Mouse (Mus musculus): Measurements from ENCODE around the gene Serpinb5.
"Not testable (repeated sequence)": the region's sequence is repeated elsewhere in the genome, so short reads cannot be mapped to it uniquely, and the experiment has no call there.

Gene Serpinb5

GRCm38 (mm10) chr1:106860847-106861246 lies at the start of gene Serpinb5:
Serpinb5 (plus strand) TSS chr1:106861173.
- no peak for DNase-seq (ENCODE audit: low read depth)

- DNase-seq (ENCODE audit: low read depth) = no peak
Observed at GRCm38 (mm10) chr1:106814864-106815263, 46.1 kb upstream of the Serpinb5 start.

GRCm38 (mm10) chr1:106815265-106815664 lies 45.7 kb upstream of the Serpinb5 start:
- no peak for DNase-seq (ENCODE audit: low read depth)

GRCm38 (mm10) chr1:106816766-106817165 lies 44.2 kb upstream of the Serpinb5 start:
- DNase-seq (ENCODE audit: low read depth) = no peak

- peak; percentile 30 for DNase-seq (ENCODE audit: low read depth)
Observed at GRCm38 (mm10) chr1:106818323-106818722, 42.6 kb upstream of the Serpinb5 start.

- DNase-seq (ENCODE audit: low read depth) = no peak
Observed at GRCm38 (mm10) chr1:106822297-106822696, 38.7 kb upstream of the Serpinb5 start.

- no peak for DNase-seq (ENCODE audit: low read depth)
Observed at GRCm38 (mm10) chr1:106828784-106829183, 32.2 kb upstream of the Serpinb5 start.

- DNase-seq (ENCODE audit: low read depth) = no peak
Observed at GRCm38 (mm10) chr1:106865543-106865942, 4.6 kb downstream of the Serpinb5 start.

GRCm38 (mm10) chr1:106866029-106866428 lies 5.1 kb downstream of the Serpinb5 start:
- no peak for DNase-seq (ENCODE audit: low read depth)

GRCm38 (mm10) chr1:106866768-106867167 lies 5.8 kb downstream of the Serpinb5 start:
- no peak for DNase-seq (ENCODE audit: low read depth)

- DNase-seq (ENCODE audit: low read depth) = no peak
Observed at GRCm38 (mm10) chr1:106869986-106870385, 9.0 kb downstream of the Serpinb5 start.

GRCm38 (mm10) chr1:106875193-106875886 lies 14.4 kb downstream of the Serpinb5 start:
- no peak for DNase-seq (ENCODE audit: low read depth)

GRCm38 (mm10) chr1:106876147-106876546 lies 15.2 kb downstream of the Serpinb5 start:
- DNase-seq (ENCODE audit: low read depth) = no peak

- DNase-seq (ENCODE audit: low read depth) = no peak
Observed at GRCm38 (mm10) chr1:106882723-106883122, 21.8 kb downstream of the Serpinb5 start.

GRCm38 (mm10) chr1:106883369-106883768 lies 22.4 kb downstream of the Serpinb5 start:
- no peak for DNase-seq (ENCODE audit: low read depth)

- DNase-seq (ENCODE audit: low read depth) = no peak
Observed at GRCm38 (mm10) chr1:106883812-106884211, 22.8 kb downstream of the Serpinb5 start.

- DNase-seq (ENCODE audit: low read depth) = not testable (repeated sequence)
Observed at GRCm38 (mm10) chr1:106895142-106895541, 34.2 kb downstream of the Serpinb5 start.

- no peak for DNase-seq (ENCODE audit: low read depth)
Observed at GRCm38 (mm10) chr1:106901406-106901805, 40.4 kb downstream of the Serpinb5 start.

- DNase-seq (ENCODE audit: low read depth) = no peak
Observed at GRCm38 (mm10) chr1:106931954-106932353, 71.0 kb downstream of the Serpinb5 start.

Measured in c-Kit-positive CD71-positive TER-119-negative erythroid progenitor cells, embryonic 14.5 days (primary cell).